Mouse (Mus musculus) adrenal gland, postnatal 4 days (tissue): Measurements from ENCODE around the gene Ak2. TPM values are rescaled to one million over a fixed set of nuclear protein-coding genes. Genes with fewer than 3 reads are reported as not detected.

Experiments used
- DNase-seq, 2 experiments: peaks; one replicate each; pipeline ENCODE4 v3.0.0; 2021 to 2022; ENCODE audit warnings: low spot score in 2 of 2, mixed read lengths in 2 of 2
- total RNA-seq, 2 experiments: library from RNA; stranded (reverse); gene quantifications; 2 replicates each; pipeline ENCODE4 v1.2.3; 2021

Ak2 gene
- total RNA-seq, 2 experiments from 2014 or later, result 144 to 163 TPM

- no peak for DNase-seq
These were observed 17.8 kb downstream of the Ak2 start for GRCm38 (mm10) chr4:129009521-129009920.

GRCm38 (mm10) chr4:129011604-129012121, 19.9 kb downstream of the Ak2 start:
- peak in 1 of 2 experiments; percentile 28 for DNase-seq

GRCm38 (mm10) chr4:129013151-129013864, 21.6 kb downstream of the Ak2 start:
- no peak for DNase-seq

GRCm38 (mm10) chr4:129016329-129016728, 24.6 kb downstream of the Ak2 start:
- no peak for DNase-seq

GRCm38 (mm10) chr4:129017150-129017549, 25.4 kb downstream of the Ak2 start:
- no peak for DNase-seq

GRCm38 (mm10) chr4:129018788-129019435, 27.2 kb downstream of the Ak2 start:
- no peak for DNase-seq

- DNase-seq, result no peak
These were observed 28.0 kb downstream of the Ak2 start for GRCm38 (mm10) chr4:129019788-129020187.

GRCm38 (mm10) chr4:129020454-129020853, 28.7 kb downstream of the Ak2 start:
- peak; percentile 52 to 69 for DNase-seq

GRCm38 (mm10) chr4:129021426-129021825, 29.7 kb downstream of the Ak2 start:
- no peak for DNase-seq

GRCm38 (mm10) chr4:129021886-129022285, 30.1 kb downstream of the Ak2 start:
- no peak for DNase-seq

- no peak for DNase-seq
These were observed 32.1 kb downstream of the Ak2 start for GRCm38 (mm10) chr4:129023884-129024283.

- peak; percentile 46 to 83 for DNase-seq
These were observed 33.0 kb downstream of the Ak2 start for GRCm38 (mm10) chr4:129024775-129025174.

- DNase-seq, result no peak
These were observed 33.9 kb downstream of the Ak2 start for GRCm38 (mm10) chr4:129025707-129026106.

GRCm38 (mm10) chr4:129030746-129031145, 39.0 kb downstream of the Ak2 start:
- DNase-seq, result no peak

GRCm38 (mm10) chr4:129031408-129031965, 39.7 kb downstream of the Ak2 start:
- no peak for DNase-seq

GRCm38 (mm10) chr4:129032133-129032962, 40.6 kb downstream of the Ak2 start:
- DNase-seq, result no peak

GRCm38 (mm10) chr4:129032963-129033951, 41.5 kb downstream of the Ak2 start:
- peak in 1 of 2 experiments; percentile 28 for DNase-seq

- DNase-seq, result no peak
These were observed 42.5 kb downstream of the Ak2 start for GRCm38 (mm10) chr4:129034224-129034623.

GRCm38 (mm10) chr4:129034706-129035660, 43.2 kb downstream of the Ak2 start:
- peak in 1 of 2 experiments; percentile 52 for DNase-seq
